ENCODE assay signal across 8 mouse cellular contexts in the genomic region with DNA sequence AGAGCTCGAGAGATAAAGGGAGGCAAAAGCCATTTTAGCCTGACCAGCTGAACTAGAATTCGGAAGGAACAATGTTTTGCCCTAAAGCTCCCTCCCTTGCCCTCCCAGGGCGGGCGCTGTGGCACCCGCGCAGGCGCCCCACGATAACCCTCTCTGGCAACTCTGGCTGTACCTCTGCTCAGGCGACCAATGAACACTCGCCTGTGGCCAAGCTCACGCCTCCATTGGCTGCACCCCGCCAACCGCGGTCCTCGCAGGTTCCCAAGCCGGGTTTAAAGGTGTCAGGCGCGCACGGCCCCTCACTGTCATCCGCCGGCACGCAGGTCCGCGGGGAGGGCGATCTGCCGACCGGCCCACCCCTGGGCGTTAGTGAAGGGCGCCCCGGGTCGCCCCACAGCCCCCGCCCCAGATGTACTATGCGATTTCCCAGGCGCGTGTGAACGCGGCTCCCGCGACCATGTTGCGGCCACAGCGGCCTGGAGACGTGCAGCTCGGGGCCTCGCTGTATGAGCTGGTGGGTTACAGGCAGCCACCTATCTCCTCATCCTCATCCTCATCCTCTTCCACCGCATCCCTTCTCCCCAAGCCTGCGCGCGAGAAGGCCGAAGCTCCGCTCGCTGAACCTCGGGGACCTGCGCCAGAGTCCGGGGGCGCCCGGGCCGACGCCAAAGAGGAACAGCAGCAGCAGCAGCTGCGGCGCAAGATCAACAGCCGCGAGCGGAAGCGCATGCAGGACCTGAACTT. TPM values are rescaled to one million over a fixed set of nuclear protein-coding genes. Genes with fewer than 3 reads are reported as not detected.
DNase-seq lines count a peak whose midpoint lies in the region; ATAC-seq lines count a peak whose summit lies in the region.

A gene (plus strand): TSS at position 305 of the 744 bp plus-strand sequence.

- H3K9ac ChIP-seq in hindbrain, embryonic 16.5 days (ENCODE audit: low read depth, low read length): peak within 1 kb of the TSS; percentile 62

- H3K27ac ChIP-seq in hindbrain, embryonic 16.5 days (ENCODE audit: low read depth, low read length): peak within 1 kb of the TSS; percentile 59

- H3K4me3 ChIP-seq in hindbrain, embryonic 16.5 days (ENCODE audit: low read length): peak within 1 kb of the TSS; percentile 53

- DNase-seq in adrenal gland, postnatal 10 days: peak; percentile 80
- DNase-seq in cerebellum, postnatal 36 days: peak; percentile 47 to 65
- peak; percentile 59 for DNase-seq in gastrocnemius, postnatal 10 days
- DNase-seq in left cerebral cortex, adult 9 months (ENCODE audit: low spot score in 2 of 2): peak; percentile 52 to 81
- DNase-seq in right cerebral cortex, postnatal 4 days: peak; percentile 61
- DNase-seq in c-Kit-positive CD71-positive TER-119-positive erythroid progenitor cells, embryonic 14.5 days (ENCODE audit: low spot score): no peak

- WGBS in hindbrain, embryonic 16.5 days: under 1% methylated on average over 60 of the region's 64 CpGs

- no peaks in the 10 kb centered on the region for H3K9me3 ChIP-seq in hindbrain, embryonic 16.5 days (ENCODE audit: control insufficient read depth, low read length)

- H3K4me2 ChIP-seq in hindbrain, embryonic 16.5 days (ENCODE audit: low read length): peak within 1 kb of the TSS; percentile 87

- H3K4me1 ChIP-seq in hindbrain, embryonic 16.5 days (ENCODE audit: control insufficient read depth, insufficient read depth, low read depth, low read length): peaks cover 21% of the 10 kb centered on the region

- ATAC-seq in hindbrain, embryonic 16.5 days: peak; percentile 92
- ATAC-seq in megakaryocyte progenitor cell, adult 5-6 weeks (replicated peaks; ENCODE audit: poor library complexity): peak; percentile 83

- peaks cover 82% of the 10 kb centered on the region for H3K27me3 ChIP-seq in hindbrain, embryonic 16.5 days (replicated peaks; ENCODE audit: control insufficient read depth, insufficient read depth, low read length)

- H3K36me3 ChIP-seq in hindbrain, embryonic 16.5 days (ENCODE audit: control insufficient read depth, insufficient read depth, low read length): no peaks in the 10 kb centered on the region

RNA-seq across cellular contexts. Expression of the gene that starts here (rescaled TPM):
- 1 to 10 TPM in 1 of 2 experiments, under 1 TPM in 1; 0.75 to 1.6 TPM for total RNA-seq in adrenal gland, postnatal 10 days (2021)
- under 1 TPM; 0.28 to 0.38 TPM for total RNA-seq in gastrocnemius, postnatal 10 days (2021)
- 153 and 190 TPM in 2 replicates for polyA plus RNA-seq in hindbrain, embryonic 16.5 days (2015; fragmentation: Nextera tagmentation; extraction: Ambion mirVana)
- not detected in 2 replicates for total RNA-seq in megakaryocyte progenitor cell, adult 5-6 weeks (2015)
- not detected in 2 replicates for total RNA-seq in megakaryocyte progenitor cell, adult 5-6 weeks (2017)

Comparison
In these comparisons a context has a peak if more than half of its experiments do, and no peak if none do; other contexts are left out.
1. Peak in DNase-seq in gastrocnemius, postnatal 10 days; RNA of the gene not detected or under 1 TPM.
2. Peak in ATAC-seq in megakaryocyte progenitor cell, adult 5-6 weeks; RNA of the gene not detected or under 1 TPM.